Mouse (Mus musculus): Measurements from ENCODE around the gene Ston1.

- no peak for TF ChIP-seq MYOG (IDR thresholded peaks at IDR 0.05; ENCODE audit: control insufficient read depth, extremely low read depth, insufficient read length)
- TF ChIP-seq CTCF (IDR thresholded peaks at IDR 0.05; ENCODE audit: control insufficient read depth, insufficient read depth, insufficient read length), result no peak
- TF ChIP-seq MYOD1 (IDR thresholded peaks at IDR 0.05; ENCODE audit: control insufficient read depth, insufficient read length, low read depth), result no peak
- no peak for TF ChIP-seq CEBPB (IDR thresholded peaks at IDR 0.05; ENCODE audit: low read depth)
- TF ChIP-seq USF1 (IDR thresholded peaks at IDR 0.05; ENCODE audit: low read depth), result no peak
- no peak for TF ChIP-seq MAX (IDR thresholded peaks at IDR 0.05)
- no peak for TF ChIP-seq FOSL1 (IDR thresholded peaks at IDR 0.05; ENCODE audit: insufficient read depth, low read length, poor library complexity, severe bottlenecking)
These were observed 1.4 kb upstream of the Ston1 start for GRCm38 (mm10) chr17:88596068-88596467.

All from C2C12 (cell line).